Mouse (Mus musculus) forebrain, embryonic 11.5 days (tissue): ENCODE measurements around the gene Sdhaf2. TPM values are rescaled to one million over a fixed set of nuclear protein-coding genes. Genes with fewer than 3 reads are reported as not detected.

Source experiments
- ATAC-seq: fragments of 200-750 bp; cut with Nextera tagmentation; replicated peaks from 2 replicates; pipeline ENCODE4 v1.8.0; 2017; ENCODE audit warnings: moderate TSS enrichment; ENCODE audit not compliant: low FRiP score
- DNase-seq: peaks from one replicate; pipeline ENCODE4 v3.0.0-alpha.2; 2017; ENCODE audit warnings: low spot score
- H3K27ac ChIP-seq: fragments of 300-500 bp; sonication (generic); 2 replicates; pipeline ENCODE4 v1.5.1; 2014; ENCODE audit warnings: low read depth, low read length
- H3K27me3 ChIP-seq: fragments of 300-500 bp; sonication (generic); 2 replicates; pipeline ENCODE4 v1.6.1; 2014; ENCODE audit warnings: mild to moderate bottlenecking, low read length, mixed read lengths; ENCODE audit not compliant: control insufficient read depth, insufficient read depth
- H3K36me3 ChIP-seq: fragments of 300-500 bp; sonication (generic); 2 replicates; pipeline ENCODE4 v1.6.1; 2014; ENCODE audit warnings: mild to moderate bottlenecking, low read length, moderate library complexity, mixed read lengths; ENCODE audit not compliant: control insufficient read depth, insufficient read depth
- H3K4me1 ChIP-seq: fragments of 300-500 bp; sonication (generic); replicated peaks from 2 replicates; pipeline ENCODE4 v1.6.1; 2014; ENCODE audit warnings: low read length, mixed read lengths; ENCODE audit not compliant: control insufficient read depth, insufficient read depth
- H3K4me2 ChIP-seq: fragments of 300-500 bp; sonication (generic); 2 replicates; pipeline ENCODE4 v1.6.1; 2014; ENCODE audit warnings: low read depth, mild to moderate bottlenecking, low read length, moderate library complexity, mixed read lengths; ENCODE audit not compliant: severe bottlenecking
- H3K4me3 ChIP-seq: fragments of 300-500 bp; sonication (generic); 2 replicates; pipeline ENCODE4 v1.5.1; 2014; ENCODE audit warnings: low read depth, low read length
- H3K9ac ChIP-seq: fragments of 300-500 bp; sonication (generic); 2 replicates; pipeline ENCODE4 v1.6.1; 2014; ENCODE audit warnings: low read length
- H3K9me3 ChIP-seq: fragments of 300-500 bp; sonication (generic); 2 replicates; pipeline ENCODE4 v1.6.1; 2016; ENCODE audit warnings: low read length, mixed read lengths; ENCODE audit not compliant: control insufficient read depth
- WGBS: fragments of 180-500 bp; shearing (Covaris S2); extraction: QIAGEN DNeasy Blood & Tissue Kit; methylation state at CpG from one replicate; pipeline ENCODE4 v1.1.7; 2014; 5-methylcytosine and 5-hydroxymethylcytosine counted together
- polyA plus RNA-seq: library from polyadenylated mRNA; unstranded; fragments of >200 nt; fragmentation: Nextera tagmentation; extraction: Ambion mirVana; gene quantifications from 2 replicates; pipeline ENCODE4 v1.2.1, GENCODE M21; 2014

The Sdhaf2 gene
- polyA plus RNA-seq, 1 experiment from 2014 or later, result 57.1 TPM

GRCm38 (mm10) chr19:10482703-10483102 is 43.2 kb downstream of the Sdhaf2 start, which contains the start of gene Ppp1r32:
Gene Ppp1r32 (minus strand): TSS chr19:10482928.
- peak; percentile 77 for DNase-seq
- no peaks in the 10 kb centered on the region for H3K9me3 ChIP-seq
- H3K36me3 ChIP-seq, result no peaks in the 10 kb centered on the region
- peaks cover 4% of the 10 kb centered on the region; the same call in 1 of the 2 replicates for H3K4me1 ChIP-seq
- H3K4me3 ChIP-seq, result no peak within 1 kb of the TSS
- WGBS, result 29% methylated on average over 6 of the region's 6 CpGs
- no peak within 1 kb of the TSS for H3K27ac ChIP-seq
- peak; percentile 76 for ATAC-seq
- no peak within 1 kb of the TSS for H3K4me2 ChIP-seq
- H3K27me3 ChIP-seq, result no peaks in the 10 kb centered on the region
- H3K9ac ChIP-seq, result no peak within 1 kb of the TSS

- 71% methylated on average over 4 of the region's 4 CpGs for WGBS
- Histone ChIP-seq H3K27me3 (no peaks in the 10 kb centered on the region), H3K36me3 (no peaks in the 10 kb centered on the region), H3K9me3 (no peaks in the 10 kb centered on the region), H3K9ac (no peak overlapping the region), H3K4me2 (no peak overlapping the region), H3K4me1 (peaks cover 4% of the 10 kb centered on the region; the same call in 1 of the 2 replicates), H3K27ac (no peak overlapping the region), H3K4me3 (no peak overlapping the region)
- ATAC-seq, result no peak
- no peak for DNase-seq
Observed at GRCm38 (mm10) chr19:10479541-10479940, 46.4 kb downstream of the Sdhaf2 start.

- Histone ChIP-seq H3K9me3 (no peaks in the 10 kb centered on the region), H3K4me2 (no peak overlapping the region), H3K36me3 (no peaks in the 10 kb centered on the region), H3K9ac (no peak overlapping the region), H3K4me3 (no peak overlapping the region), H3K27me3 (no peaks in the 10 kb centered on the region), H3K4me1 (no peaks in the 10 kb centered on the region; the same call in 1 of the 2 replicates), H3K27ac (no peak overlapping the region)
- WGBS, result 19% methylated on average over 6 of the region's 6 CpGs
- no peak for DNase-seq
- no peak; the same call in 1 of the 2 replicates for ATAC-seq
Observed at GRCm38 (mm10) chr19:10473779-10474178, 52.2 kb downstream of the Sdhaf2 start.

GRCm38 (mm10) chr19:10472958-10473357 is 53.0 kb downstream of the Sdhaf2 start:
- Histone ChIP-seq H3K4me2 (no peak overlapping the region), H3K4me1 (no peaks in the 10 kb centered on the region; the same call in 1 of the 2 replicates), H3K36me3 (no peaks in the 10 kb centered on the region), H3K4me3 (no peak overlapping the region), H3K27ac (no peak overlapping the region), H3K27me3 (no peaks in the 10 kb centered on the region), H3K9me3 (no peaks in the 10 kb centered on the region), H3K9ac (no peak overlapping the region)
- ATAC-seq (no peak), DNase-seq (no peak)
- 86% methylated on average over 3 of the region's 3 CpGs for WGBS

GRCm38 (mm10) chr19:10469171-10469658 is 56.7 kb downstream of the Sdhaf2 start:
- Histone ChIP-seq H3K9ac (no peak overlapping the region), H3K27ac (no peak overlapping the region), H3K36me3 (no peaks in the 10 kb centered on the region), H3K27me3 (no peaks in the 10 kb centered on the region), H3K4me3 (no peak overlapping the region), H3K4me2 (no peak overlapping the region), H3K4me1 (no peaks in the 10 kb centered on the region; the same call in 1 of the 2 replicates), H3K9me3 (no peaks in the 10 kb centered on the region)
- ATAC-seq, result no peak
- DNase-seq, result no peak
- WGBS, result 65% methylated on average over 8 of the region's 8 CpGs

GRCm38 (mm10) chr19:10464427-10464826 is 61.5 kb downstream of the Sdhaf2 start:
- 13% methylated on average over 4 of the region's 4 CpGs for WGBS
- Histone ChIP-seq H3K9ac (no peak overlapping the region), H3K4me3 (no peak overlapping the region), H3K4me1 (no peaks in the 10 kb centered on the region), H3K27ac (no peak overlapping the region), H3K36me3 (no peaks in the 10 kb centered on the region), H3K4me2 (no peak overlapping the region), H3K9me3 (no peaks in the 10 kb centered on the region), H3K27me3 (peaks cover 8% of the 10 kb centered on the region)
- DNase-seq (no peak), ATAC-seq (no peak)

- DNase-seq (no peak), ATAC-seq (no peak)
- H3K4me3 ChIP-seq, result no peak overlapping the region
- H3K9me3 ChIP-seq, result no peaks in the 10 kb centered on the region
- peaks cover 33% of the 10 kb centered on the region for H3K27me3 ChIP-seq
- H3K9ac ChIP-seq, result no peak overlapping the region
- H3K4me1 ChIP-seq, result peaks cover 5% of the 10 kb centered on the region; the same call in 1 of the 2 replicates
- no peak overlapping the region for H3K4me2 ChIP-seq
- H3K27ac ChIP-seq, result no peak overlapping the region
- H3K36me3 ChIP-seq, result no peaks in the 10 kb centered on the region
- WGBS, result 48% methylated on average over 7 of the region's 7 CpGs
Observed at GRCm38 (mm10) chr19:10461584-10461983, 64.4 kb downstream of the Sdhaf2 start.

- H3K4me3 ChIP-seq, result no peak overlapping the region
- ATAC-seq (no peak), DNase-seq (no peak)
- no peak overlapping the region for H3K9ac ChIP-seq
- peaks cover 11% of the 10 kb centered on the region; the same call in 1 of the 2 replicates for H3K4me1 ChIP-seq
- no peak overlapping the region for H3K27ac ChIP-seq
- H3K9me3 ChIP-seq, result no peaks in the 10 kb centered on the region
- WGBS, result 33% methylated on average over 11 of the region's 11 CpGs
- peaks cover 49% of the 10 kb centered on the region for H3K27me3 ChIP-seq
- no peaks in the 10 kb centered on the region for H3K36me3 ChIP-seq
- H3K4me2 ChIP-seq, result no peak overlapping the region
Observed at GRCm38 (mm10) chr19:10459907-10460306, 66.0 kb downstream of the Sdhaf2 start.

GRCm38 (mm10) chr19:10458096-10458495 is 67.8 kb downstream of the Sdhaf2 start:
- H3K27ac ChIP-seq, result no peak overlapping the region
- no peak overlapping the region for H3K9ac ChIP-seq
- no peaks in the 10 kb centered on the region for H3K9me3 ChIP-seq
- 28% methylated on average over 8 of the region's 8 CpGs for WGBS
- H3K4me3 ChIP-seq, result no peak overlapping the region
- no peaks in the 10 kb centered on the region for H3K36me3 ChIP-seq
- peaks cover 11% of the 10 kb centered on the region; the same call in 1 of the 2 replicates for H3K4me1 ChIP-seq
- peaks cover 49% of the 10 kb centered on the region for H3K27me3 ChIP-seq
- H3K4me2 ChIP-seq, result peak overlapping the region; percentile 88; the same call in 1 of the 2 replicates
- DNase-seq (no peak), ATAC-seq (0 out of 2 replicates have a peak, but pooled peaks have one; percentile 16)
